Mouse (Mus musculus) lung, embryonic 16.5 days (tissue): ENCODE measurements at regions not wholly inside any gene's neighbourhood (a gene's known extent, or its start where the extent isn't known, plus 50 kb on each side); places are given as distances from the start of the nearest gene placed in this dataset.
A peak's percentile ranks its signal among the peaks of the same experiment; 100 is the strongest.

Experiments used
- ATAC-seq: fragments of 200-750 bp; cut with Nextera tagmentation; 2 replicates; pipeline ENCODE4 v1.8.0; 2017; ENCODE audit warnings: low read depth, mild to moderate bottlenecking, moderate library complexity
- H3K27ac ChIP-seq: fragments of 300-500 bp; sonication (generic); 2 replicates; pipeline ENCODE4 v1.5.1; 2014; ENCODE audit warnings: mild to moderate bottlenecking, control low read depth, low read length
- H3K27me3 ChIP-seq: fragments of 300-500 bp; sonication (generic); 2 replicates; pipeline ENCODE4 v1.6.1; 2014; ENCODE audit warnings: low read depth, low read length, mixed read lengths; ENCODE audit not compliant: control insufficient read depth, insufficient read depth
- H3K36me3 ChIP-seq: fragments of 300-500 bp; sonication (generic); 2 replicates; pipeline ENCODE4 v1.6.1; 2014; ENCODE audit warnings: low read length; ENCODE audit not compliant: control insufficient read depth, insufficient read depth
- H3K4me1 ChIP-seq: fragments of 300-500 bp; sonication (generic); replicated peaks from 2 replicates; pipeline ENCODE4 v1.6.1; 2014; ENCODE audit warnings: low read length, mixed read lengths; ENCODE audit not compliant: control insufficient read depth, insufficient read depth
- H3K4me2 ChIP-seq: fragments of 300-500 bp; sonication (generic); 2 replicates; pipeline ENCODE4 v1.6.1; 2014; ENCODE audit warnings: low read depth, low read length, control low read depth
- H3K4me3 ChIP-seq: fragments of 300-500 bp; sonication (generic); 2 replicates; pipeline ENCODE4 v1.5.1; 2014; ENCODE audit warnings: mild to moderate bottlenecking, low read length, control low read depth
- H3K9ac ChIP-seq: fragments of 300-500 bp; sonication (generic); 2 replicates; pipeline ENCODE4 v1.6.1; 2014; ENCODE audit warnings: low read length, control low read depth
- H3K9me3 ChIP-seq: fragments of 300-500 bp; sonication (generic); 2 replicates; pipeline ENCODE4 v1.6.1; 2016; ENCODE audit warnings: low read length; ENCODE audit not compliant: control insufficient read depth
- WGBS: fragments of 180-500 bp; shearing (Covaris S2); extraction: QIAGEN DNeasy Blood & Tissue Kit; methylation state at CpG from one replicate; pipeline ENCODE4 v1.1.7; 2014; 5-methylcytosine and 5-hydroxymethylcytosine counted together

- Histone ChIP-seq H3K9ac (no peak overlapping the region), H3K36me3 (no peaks in the 10 kb centered on the region), H3K9me3 (no peaks in the 10 kb centered on the region), H3K4me3 (no peak overlapping the region), H3K4me1 (no peaks in the 10 kb centered on the region), H3K27ac (no peak overlapping the region), H3K27me3 (no peaks in the 10 kb centered on the region), H3K4me2 (no peak overlapping the region)
- WGBS, result 78% methylated on average over 7 of the region's 7 CpGs
- no peak for ATAC-seq
These were observed 255.9 kb downstream of the Cdh26 start for GRCm38 (mm10) chr2:178686167-178686601.

DNA sequence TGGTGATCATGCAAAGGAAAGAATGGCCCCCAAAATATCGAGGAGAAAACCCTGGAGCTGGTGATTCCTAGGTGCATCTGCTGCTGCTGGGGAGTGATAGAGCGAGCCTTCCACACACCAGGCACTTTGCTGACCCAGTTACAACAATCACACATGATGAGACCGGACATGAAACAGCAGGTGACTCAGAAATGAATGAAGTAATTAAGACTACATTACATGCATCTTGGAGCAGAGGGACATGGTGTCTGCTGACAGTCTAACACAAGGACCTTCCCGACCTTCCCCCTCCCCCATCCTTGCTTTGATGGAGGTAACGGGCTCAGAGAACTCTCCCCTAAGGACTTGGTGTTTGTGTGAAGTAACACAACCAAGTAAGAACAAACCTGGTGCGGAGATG lies 258.3 kb downstream of the Cdh26 start:
- no peak overlapping the region for H3K4me2 ChIP-seq
- H3K4me3 ChIP-seq, result no peak overlapping the region
- 67% methylated on average over 6 of the region's 6 CpGs for WGBS
- no peaks in the 10 kb centered on the region for H3K4me1 ChIP-seq
- H3K9ac ChIP-seq, result no peak overlapping the region
- ATAC-seq, result no peak
- no peak overlapping the region for H3K27ac ChIP-seq
- no peaks in the 10 kb centered on the region for H3K27me3 ChIP-seq
- no peaks in the 10 kb centered on the region for H3K36me3 ChIP-seq
- H3K9me3 ChIP-seq, result no peaks in the 10 kb centered on the region

DNA sequence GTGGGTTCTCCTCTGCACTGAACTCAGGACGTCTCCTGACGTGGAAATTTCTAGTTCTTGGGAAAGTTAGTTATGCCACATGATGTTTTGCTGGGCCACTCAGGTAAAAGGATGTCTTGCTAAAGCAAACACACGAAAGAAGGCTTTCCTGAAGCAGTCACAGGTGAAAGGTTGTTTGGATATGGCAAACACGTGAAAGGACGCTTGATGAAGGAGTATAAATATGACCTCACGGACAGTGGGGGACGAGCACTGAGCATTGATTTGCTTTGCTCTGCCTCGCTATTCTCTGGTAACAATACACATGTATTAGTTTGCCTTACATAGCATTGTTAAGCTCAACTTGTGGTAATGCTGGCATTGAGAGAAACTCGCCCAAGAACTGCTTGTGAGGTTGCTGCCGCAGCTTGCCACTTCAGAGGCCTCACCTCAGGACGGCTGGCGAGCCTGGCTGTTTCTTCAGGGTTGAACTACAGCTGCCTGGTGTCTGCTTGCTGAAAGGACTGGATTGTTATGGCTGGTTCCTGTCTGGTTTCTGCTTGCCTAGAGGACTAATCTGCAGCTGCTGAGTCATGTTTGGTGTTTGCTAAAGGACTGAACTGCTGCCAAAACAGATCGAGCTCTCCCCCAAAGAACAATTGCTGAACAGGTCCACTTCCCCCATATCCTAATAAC lies 261.0 kb downstream of the Cdh26 start:
- Histone ChIP-seq H3K27ac (no peak overlapping the region), H3K9me3 (no peaks in the 10 kb centered on the region), H3K4me2 (no peak overlapping the region), H3K36me3 (no peaks in the 10 kb centered on the region), H3K27me3 (no peaks in the 10 kb centered on the region), H3K4me3 (no peak overlapping the region), H3K9ac (no peak overlapping the region), H3K4me1 (no peaks in the 10 kb centered on the region)
- ATAC-seq, result peak; percentile 60; the same call in 1 of the 2 replicates
- WGBS, result 38% methylated on average over 13 of the region's 13 CpGs

DNA sequence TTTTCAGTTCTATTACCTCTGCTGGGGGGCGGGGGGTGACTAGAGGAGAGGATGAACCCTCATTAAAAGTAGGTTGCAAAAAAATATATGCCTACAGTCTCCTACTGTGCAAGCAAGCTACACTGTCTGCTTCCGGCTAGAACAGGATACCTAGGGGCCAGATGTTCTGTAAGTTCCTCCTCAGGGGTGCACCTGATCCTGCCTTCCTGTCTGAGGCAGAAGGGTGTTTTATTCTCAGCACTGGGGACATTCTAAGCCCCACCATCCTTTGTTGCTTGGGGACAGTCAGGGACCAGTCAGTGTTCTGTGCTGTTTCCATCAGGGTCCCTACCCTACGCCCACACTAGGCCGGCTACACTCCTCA lies 261.5 kb downstream of the Cdh26 start:
- Histone ChIP-seq H3K4me2 (no peak overlapping the region), H3K4me1 (no peaks in the 10 kb centered on the region), H3K9me3 (no peaks in the 10 kb centered on the region), H3K9ac (no peak overlapping the region), H3K36me3 (no peaks in the 10 kb centered on the region), H3K27me3 (no peaks in the 10 kb centered on the region), H3K4me3 (no peak overlapping the region), H3K27ac (no peak overlapping the region)
- peak; percentile 12; the same call in 1 of the 2 replicates for ATAC-seq
- 64% methylated on average over 4 of the region's 4 CpGs for WGBS

GRCm38 (mm10) chr2:178692231-178692630 lies 261.9 kb downstream of the Cdh26 start:
- WGBS, result 68% methylated on average over 3 of the region's 3 CpGs

GRCm38 (mm10) chr2:178698648-178699047 lies 268.3 kb downstream of the Cdh26 start:
- Histone ChIP-seq H3K27ac (no peak overlapping the region), H3K4me2 (no peak overlapping the region), H3K9ac (no peak overlapping the region), H3K27me3 (no peaks in the 10 kb centered on the region), H3K36me3 (no peaks in the 10 kb centered on the region), H3K9me3 (no peaks in the 10 kb centered on the region), H3K4me1 (no peaks in the 10 kb centered on the region), H3K4me3 (no peak overlapping the region)
- whole genome bisulfite sequencing, result 50% methylated on average over 13 of the region's 13 CpGs
- ATAC-seq, result peak; percentile 77

More at GRCm38 (mm10) chr2:178692231-178692630, 261.9 kb downstream of the Cdh26 start:
- no peaks in the 10 kb centered on the region for H3K4me1 ChIP-seq
- no peak overlapping the region for H3K27ac ChIP-seq
- H3K9ac ChIP-seq, result no peak overlapping the region
- H3K27me3 ChIP-seq, result no peaks in the 10 kb centered on the region
- no peaks in the 10 kb centered on the region for H3K9me3 ChIP-seq
- H3K4me3 ChIP-seq, result no peak overlapping the region
- H3K36me3 ChIP-seq, result no peaks in the 10 kb centered on the region
- ATAC-seq, result no peak
- no peak overlapping the region for H3K4me2 ChIP-seq

- ATAC-seq, result no peak
- Histone ChIP-seq H3K4me2 (no peak overlapping the region), H3K9me3 (no peaks in the 10 kb centered on the region), H3K4me1 (no peaks in the 10 kb centered on the region), H3K27me3 (no peaks in the 10 kb centered on the region), H3K4me3 (no peak overlapping the region), H3K27ac (no peak overlapping the region), H3K36me3 (no peaks in the 10 kb centered on the region), H3K9ac (no peak overlapping the region)
- WGBS, result 48% methylated on average over 3 of the region's 3 CpGs
These were observed 270.5 kb downstream of the Cdh26 start for GRCm38 (mm10) chr2:178700825-178701224.

- H3K9ac ChIP-seq, result no peak overlapping the region
- no peak overlapping the region for H3K4me3 ChIP-seq
- 72% methylated on average over 3 of the region's 3 CpGs for WGBS
- no peaks in the 10 kb centered on the region for H3K36me3 ChIP-seq
- H3K27ac ChIP-seq, result no peak overlapping the region
- no peaks in the 10 kb centered on the region for H3K27me3 ChIP-seq
- no peak for ATAC-seq
- no peaks in the 10 kb centered on the region for H3K9me3 ChIP-seq
- no peak overlapping the region for H3K4me2 ChIP-seq
- no peaks in the 10 kb centered on the region for H3K4me1 ChIP-seq
These were observed 274.2 kb downstream of the Cdh26 start for GRCm38 (mm10) chr2:178704510-178704909.

DNA sequence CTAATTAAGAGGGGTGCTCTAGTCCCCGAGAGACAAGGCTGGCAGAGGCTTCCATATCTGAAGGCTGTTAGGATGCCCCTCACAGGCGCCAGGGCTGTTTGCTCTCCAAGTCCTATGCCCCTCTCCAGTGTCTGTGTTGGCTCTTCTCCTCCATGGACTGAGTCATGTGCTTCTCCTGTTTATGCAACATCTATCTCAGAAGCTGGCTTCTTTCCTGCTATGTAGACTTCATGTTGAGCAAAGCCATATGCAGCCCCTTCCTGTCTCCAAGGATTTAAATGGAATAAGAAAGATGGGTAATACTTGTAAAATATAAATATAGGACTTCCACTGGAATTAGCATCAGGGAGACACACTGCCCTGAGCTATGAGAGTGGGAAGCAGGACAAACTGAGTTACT lies 278.3 kb downstream of the Cdh26 start:
- H3K27me3 ChIP-seq, result no peaks in the 10 kb centered on the region
- H3K9ac ChIP-seq, result no peak overlapping the region
- no peak overlapping the region for H3K4me3 ChIP-seq
- H3K36me3 ChIP-seq, result no peaks in the 10 kb centered on the region
- ATAC-seq, result no peak
- H3K4me2 ChIP-seq, result no peak overlapping the region
- no peaks in the 10 kb centered on the region for H3K9me3 ChIP-seq
- 79% methylated on average over 2 of the region's 2 CpGs for WGBS
- H3K4me1 ChIP-seq, result no peaks in the 10 kb centered on the region
- no peak overlapping the region for H3K27ac ChIP-seq
